15 mouse cellular contexts compared by ENCODE assay signal in the genomic region with DNA sequence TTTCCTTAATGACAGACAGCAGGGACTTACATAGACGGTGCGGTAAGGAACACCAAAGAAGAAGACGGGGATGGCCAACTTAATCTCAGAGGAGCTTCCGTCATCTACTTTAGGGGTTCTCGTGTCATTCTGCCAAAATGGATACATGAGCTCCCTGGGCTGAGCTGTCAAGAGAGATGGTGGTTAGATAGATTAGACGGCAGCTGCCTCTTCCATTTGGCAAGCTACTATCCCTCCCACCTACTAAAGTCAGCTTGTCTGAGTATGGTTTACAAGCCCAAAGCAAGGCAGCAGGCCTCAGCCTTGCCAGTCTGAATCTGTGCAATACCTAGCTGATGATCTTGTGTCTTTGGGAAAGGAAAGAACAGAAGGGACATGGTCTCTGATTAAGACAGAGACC. TPM values are rescaled to one million over a fixed set of nuclear protein-coding genes. Genes with fewer than 3 reads are reported as not detected.
DNase-seq lines count a peak whose midpoint lies in the region.
"Had no signal": no experiment of that assay in that cellular context is flagged by ENCODE, and none has a peak within 500 bp of the region (broad histone marks: within the 10 kb centered on the region; RNA-seq: fewer than 3 reads in every experiment).

No protein-coding gene starts in this region.

- DNase-seq in layer of hippocampus, adult 18-20 months (ENCODE audit: low spot score in 2 of 2), result peak; percentile 17 to 52
- no peak for DNase-seq in layer of hippocampus, postnatal 14 days (ENCODE audit: low spot score in 2 of 2)
- DNase-seq in layer of hippocampus, adult 9-11 months, result peak; percentile 49
- no peak for DNase-seq in layer of hippocampus, postnatal 25 days (ENCODE audit: extremely low spot score in 1 of 2, low spot score in 1 of 2)
- DNase-seq in brain, adult 2 months (ENCODE audit: low read depth, low spot score), result peak; percentile 36
- DNase-seq in skeletal muscle tissue, adult 2 months (ENCODE audit: low read depth, low spot score), result peak; percentile 4
- DNase-seq in right cerebral cortex, postnatal 36 days (ENCODE audit: low spot score in 2 of 2), result no peak
- no peak for DNase-seq in MN1 (ENCODE audit: low spot score)
- DNase-seq: adrenal gland, postnatal 10 days; adrenal gland, postnatal 25 days; cerebellum, adult 11-12 months; cerebellum, adult 2 months; cerebellum, adult 9-10 months; cerebellum, postnatal 10 days; cerebellum, postnatal 25 days had no signal

RNA-seq across cellular contexts. Expression of a gene that starts 4.8 kb away (rescaled TPM):
- under 1 TPM; 0.28 to 0.42 TPM for total RNA-seq in layer of hippocampus, adult 18-20 months (2021)
- total RNA-seq in layer of hippocampus, postnatal 14 days (2021), result 1 to 10 TPM in 1 of 2 experiments, under 1 TPM in 1; 0.99 to 1.1 TPM
- total RNA-seq in layer of hippocampus, postnatal 25 days (2021), result under 1 TPM; 0.44 to 0.94 TPM

Comparison
In these comparisons a context has a peak if more than half of its experiments do, and no peak if none do; other contexts are left out.
1. DNase-seq: peak in layer of hippocampus, adult 18-20 months (2 of 2), layer of hippocampus, adult 9-11 months (single experiment), brain, adult 2 months (single experiment) and skeletal muscle tissue, adult 2 months (single experiment); none in layer of hippocampus, postnatal 14 days (0 of 2), layer of hippocampus, postnatal 25 days (0 of 2), right cerebral cortex, postnatal 36 days (0 of 2) and MN1 (single experiment).